Mouse (Mus musculus) midbrain, embryonic 13.5 days (tissue): ENCODE measurements around the gene Osbpl3. TPM values are rescaled to one million over a fixed set of nuclear protein-coding genes. Genes with fewer than 3 reads are reported as not detected.

Source experiments
- ATAC-seq: fragments of 200-750 bp; cut with Nextera tagmentation; 2 replicates; pipeline ENCODE4 v1.8.0; 2017; ENCODE audit warnings: mild to moderate bottlenecking, moderate TSS enrichment, moderate library complexity
- H3K27ac ChIP-seq: fragments of 300-500 bp; sonication (generic); 2 replicates; pipeline ENCODE4 v1.5.1; 2015; ENCODE audit warnings: inconsistent platforms, mild to moderate bottlenecking, moderate library complexity
- H3K27me3 ChIP-seq: fragments of 300-500 bp; sonication (generic); 2 replicates; pipeline ENCODE4 v1.6.1; 2015; ENCODE audit warnings: mild to moderate bottlenecking, inconsistent platforms
- H3K36me3 ChIP-seq: fragments of 300-500 bp; sonication (generic); 2 replicates; pipeline ENCODE4 v1.6.1; 2015; ENCODE audit warnings: mild to moderate bottlenecking, inconsistent platforms
- H3K4me1 ChIP-seq: fragments of 300-500 bp; sonication (generic); replicated peaks from 2 replicates; pipeline ENCODE4 v1.6.1; 2015; ENCODE audit warnings: inconsistent platforms
- H3K4me2 ChIP-seq: fragments of 300-500 bp; sonication (generic); replicated peaks from 2 replicates; pipeline ENCODE4 v1.6.1; 2015; ENCODE audit warnings: moderate library complexity, mild to moderate bottlenecking, inconsistent platforms
- H3K4me3 ChIP-seq: fragments of 300-500 bp; sonication (generic); replicated peaks from 2 replicates; pipeline ENCODE4 v1.5.1; 2015; ENCODE audit warnings: mild to moderate bottlenecking, inconsistent platforms
- H3K9ac ChIP-seq: fragments of 300-500 bp; sonication (generic); replicated peaks from 2 replicates; pipeline ENCODE4 v1.6.1; 2015; ENCODE audit warnings: mild to moderate bottlenecking, inconsistent platforms
- H3K9me3 ChIP-seq: fragments of 300-500 bp; sonication (generic); 2 replicates; pipeline ENCODE4 v1.6.1; 2016; ENCODE audit warnings: mild to moderate bottlenecking, inconsistent platforms
- WGBS: fragments of 180-500 bp; shearing (Covaris S2); methylation state at CpG from one replicate; pipeline ENCODE4 v1.1.7; 2015; 5-methylcytosine and 5-hydroxymethylcytosine counted together
- polyA plus RNA-seq: library from polyadenylated mRNA; unstranded; fragments of >200 nt; fragmentation: Nextera tagmentation; extraction: Ambion mirVana; gene quantifications from 2 replicates; pipeline ENCODE4 v1.2.1, GENCODE M21; 2015

Osbpl3 gene
- polyA plus RNA-seq, 1 experiment from 2014 or later = 6.7 TPM

GRCm38 (mm10) chr6:50247356-50247755 lies 208.6 kb downstream of the Osbpl3 start:
- Histone ChIP-seq H3K27ac (no peak overlapping the region), H3K4me3 (no peak overlapping the region), H3K9ac (no peak overlapping the region), H3K9me3 (no peaks in the 10 kb centered on the region), H3K36me3 (no peaks in the 10 kb centered on the region), H3K4me2 (no peak overlapping the region), H3K4me1 (no peaks in the 10 kb centered on the region), H3K27me3 (no peaks in the 10 kb centered on the region)
- 86% methylated on average over 2 of the region's 2 CpGs for WGBS
- no peak for ATAC-seq

- Histone ChIP-seq H3K36me3 (no peaks in the 10 kb centered on the region; the same call in 1 of the 2 replicates), H3K27me3 (no peaks in the 10 kb centered on the region), H3K9ac (no peak overlapping the region), H3K9me3 (no peaks in the 10 kb centered on the region), H3K4me2 (no peak overlapping the region), H3K27ac (no peak overlapping the region), H3K4me3 (no peak overlapping the region), H3K4me1 (no peaks in the 10 kb centered on the region)
- ATAC-seq = no peak
- WGBS = 88% methylated on average over 4 of the region's 4 CpGs
Observed at GRCm38 (mm10) chr6:50244967-50245366, 211.0 kb downstream of the Osbpl3 start.

GRCm38 (mm10) chr6:50244126-50244525 lies 211.9 kb downstream of the Osbpl3 start:
- Histone ChIP-seq H3K4me3 (no peak overlapping the region), H3K36me3 (no peaks in the 10 kb centered on the region; the same call in 1 of the 2 replicates), H3K27me3 (no peaks in the 10 kb centered on the region), H3K4me1 (no peaks in the 10 kb centered on the region), H3K9ac (no peak overlapping the region), H3K4me2 (no peak overlapping the region), H3K27ac (no peak overlapping the region), H3K9me3 (no peaks in the 10 kb centered on the region)
- ATAC-seq = no peak
- WGBS = 70% methylated on average over 4 of the region's 4 CpGs

Other genes with a start within 250 kb of the Osbpl3 start
- gene Gsdme, start 192.3 kb downstream of the Osbpl3 start, polyA plus RNA-seq = 64.9 and 71.6 TPM in 2 replicates
- gene Cycs, start 110.3 kb upstream of the Osbpl3 start, polyA plus RNA-seq = 66.0 and 73.9 TPM in 2 replicates
- 1.9 and 2.9 TPM in 2 replicates for gene 4921507P07Rik, start 140.4 kb upstream of the Osbpl3 start, polyA plus RNA-seq
- 0.94 TPM in 1 of 2 replicates, not detected in the other for gene Npvf, start 198.2 kb upstream of the Osbpl3 start, polyA plus RNA-seq